Mouse (Mus musculus) midbrain, embryonic 11.5 days (tissue): ENCODE data around the gene Tubb4b. TPM values are rescaled to one million over a fixed set of nuclear protein-coding genes. Genes with fewer than 3 reads are reported as not detected.

Experiments
- ATAC-seq: fragments of 200-750 bp; cut with Nextera tagmentation; 2 replicates; pipeline ENCODE4 v1.8.0; 2017; ENCODE audit warnings: moderate TSS enrichment, moderate library complexity; ENCODE audit not compliant: low FRiP score
- DNase-seq: peaks from one replicate; pipeline ENCODE4 v3.0.0; 2015; ENCODE audit warnings: low spot score; ENCODE audit errors: missing footprints
- H3K27ac ChIP-seq: fragments of 300-500 bp; sonication (generic); 2 replicates; pipeline ENCODE4 v1.5.1; 2014; ENCODE audit warnings: low read depth, low read length
- H3K27me3 ChIP-seq: fragments of 300-500 bp; sonication (generic); 2 replicates; pipeline ENCODE4 v1.6.1; 2014; ENCODE audit warnings: mild to moderate bottlenecking, low read length, moderate library complexity, mixed read lengths; ENCODE audit not compliant: control insufficient read depth, insufficient read depth
- H3K36me3 ChIP-seq: fragments of 300-500 bp; sonication (generic); 2 replicates; pipeline ENCODE4 v1.6.1; 2014; ENCODE audit warnings: mild to moderate bottlenecking, low read length, moderate library complexity, mixed read lengths; ENCODE audit not compliant: control insufficient read depth, insufficient read depth
- H3K4me1 ChIP-seq: fragments of 300-500 bp; sonication (generic); 2 replicates; pipeline ENCODE4 v1.6.1; 2014; ENCODE audit warnings: low read length; ENCODE audit not compliant: control insufficient read depth, insufficient read depth
- H3K4me2 ChIP-seq: fragments of 300-500 bp; sonication (generic); 2 replicates; pipeline ENCODE4 v1.6.1; 2014; ENCODE audit warnings: mild to moderate bottlenecking, moderate library complexity
- H3K4me3 ChIP-seq: fragments of 300-500 bp; sonication (generic); 2 replicates; pipeline ENCODE4 v1.5.1; 2014; ENCODE audit warnings: low read depth, low read length
- H3K9ac ChIP-seq: fragments of 300-500 bp; sonication (generic); 2 replicates; pipeline ENCODE4 v1.6.1; 2014; ENCODE audit warnings: low read length
- H3K9me3 ChIP-seq: fragments of 300-500 bp; sonication (generic); 2 replicates; pipeline ENCODE4 v1.6.1; 2016; ENCODE audit warnings: low read length; ENCODE audit not compliant: control insufficient read depth
- WGBS: fragments of 180-500 bp; shearing (Covaris S2); extraction: QIAGEN DNeasy Blood & Tissue Kit; methylation state at CpG from one replicate; pipeline ENCODE4 v1.1.7; 2014; 5-methylcytosine and 5-hydroxymethylcytosine counted together
- polyA plus RNA-seq: library from polyadenylated mRNA; unstranded; fragments of >200 nt; fragmentation: Nextera tagmentation; extraction: Ambion mirVana; gene quantifications from 2 replicates; pipeline ENCODE4 v1.2.1, GENCODE M21; 2014

The Tubb4b gene
- polyA plus RNA-seq, 1 experiment from 2014 or later: 571 TPM

DNA sequence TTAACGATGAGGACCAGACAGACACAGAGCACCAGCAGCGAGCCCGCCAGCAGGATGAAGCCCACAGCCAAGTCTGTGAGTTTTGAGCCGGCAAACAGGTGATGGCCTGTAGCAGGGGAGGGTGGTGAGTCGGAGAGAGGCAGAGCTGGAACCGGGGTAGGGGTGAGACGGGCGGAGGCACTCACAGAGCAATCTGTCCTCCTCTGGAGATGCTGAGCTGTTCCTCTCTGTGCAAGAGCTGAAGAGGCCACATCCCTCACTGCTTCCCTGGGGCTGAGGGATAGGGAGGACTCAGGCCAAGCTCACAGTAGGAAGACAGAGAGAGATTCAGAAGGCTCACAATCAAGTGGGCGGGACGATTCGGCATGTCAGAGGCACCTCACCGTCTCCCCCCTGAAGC lies 6.5 kb upstream of the Tubb4b start:
- Histone ChIP-seq H3K4me2 (no peak overlapping the region), H3K27me3 (no peaks in the 10 kb centered on the region), H3K27ac (no peak overlapping the region), H3K4me1 (no peaks in the 10 kb centered on the region), H3K4me3 (no peak overlapping the region), H3K9me3 (no peaks in the 10 kb centered on the region), H3K36me3 (no peaks in the 10 kb centered on the region), H3K9ac (no peak overlapping the region)
- no peak for DNase-seq
- WGBS: 52% methylated on average over 11 of the region's 12 CpGs
- ATAC-seq: no peak

DNA sequence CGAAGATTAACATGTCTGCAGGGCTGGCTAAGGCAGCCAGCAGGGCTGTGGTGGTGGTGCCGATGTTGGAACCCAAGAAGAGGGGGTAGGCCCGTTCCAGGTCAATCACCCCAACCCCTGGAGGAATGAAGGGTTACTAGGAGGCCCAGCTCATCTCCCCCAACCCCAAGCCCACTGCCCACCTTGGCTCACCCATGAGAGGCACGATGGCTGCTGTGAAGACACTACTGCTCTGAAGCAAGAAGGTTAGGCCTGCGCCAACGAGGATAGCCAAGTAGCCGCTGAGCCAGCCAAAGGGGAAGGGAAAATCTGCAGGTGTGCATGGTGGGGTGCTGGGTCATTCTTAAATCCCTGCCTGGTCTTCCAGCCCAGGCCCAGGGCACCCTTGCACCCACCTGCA lies 6.1 kb upstream of the Tubb4b start:
- Histone ChIP-seq H3K4me3 (no peak overlapping the region), H3K27ac (no peak overlapping the region), H3K4me2 (no peak overlapping the region), H3K9me3 (no peaks in the 10 kb centered on the region), H3K4me1 (peaks cover 3% of the 10 kb centered on the region), H3K9ac (no peak overlapping the region), H3K36me3 (no peaks in the 10 kb centered on the region), H3K27me3 (no peaks in the 10 kb centered on the region)
- WGBS: 86% methylated on average over 7 of the region's 7 CpGs
- DNase-seq: no peak
- ATAC-seq: no peak

GRCm38 (mm10) chr2:25229582-25229981 lies 5.1 kb upstream of the Tubb4b start:
- no peaks in the 10 kb centered on the region for H3K36me3 ChIP-seq
- H3K4me2 ChIP-seq: no peak overlapping the region
- no peak for ATAC-seq
- 87% methylated on average over 5 of the region's 5 CpGs for WGBS
- H3K4me1 ChIP-seq: peaks cover 6% of the 10 kb centered on the region
- DNase-seq: no peak
- no peaks in the 10 kb centered on the region for H3K27me3 ChIP-seq
- H3K27ac ChIP-seq: no peak overlapping the region
- no peak overlapping the region for H3K4me3 ChIP-seq
- no peaks in the 10 kb centered on the region for H3K9me3 ChIP-seq
- no peak overlapping the region for H3K9ac ChIP-seq

DNA sequence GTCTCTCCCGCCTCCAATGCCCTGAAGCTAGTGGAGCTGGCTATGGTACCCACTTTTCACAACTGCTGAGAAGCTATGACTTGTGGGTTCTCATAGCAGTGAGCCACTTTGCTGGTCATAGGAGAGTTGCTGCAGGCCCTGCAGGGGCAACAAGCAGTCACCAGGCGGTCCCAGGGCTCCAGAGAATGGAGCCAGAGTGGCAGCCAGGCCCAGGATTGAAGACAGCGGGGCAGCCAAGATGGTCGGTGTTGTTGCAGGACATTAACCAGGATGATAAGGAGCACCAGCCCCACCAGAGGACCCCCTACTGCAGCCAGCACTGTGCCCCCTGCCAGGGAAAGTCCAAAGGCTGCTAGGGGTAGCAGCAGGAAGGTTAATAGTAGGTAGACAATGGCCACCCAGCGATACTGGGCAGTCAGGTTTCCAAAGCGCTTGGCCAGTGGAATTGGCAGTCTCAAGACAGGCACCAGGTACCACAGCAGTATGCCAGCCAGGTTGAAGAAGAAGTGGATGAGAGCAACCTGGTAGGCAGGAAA lies 4.6 kb upstream of the Tubb4b start:
- 74% methylated on average over 6 of the region's 6 CpGs for WGBS
- H3K4me3 ChIP-seq: no peak overlapping the region
- H3K4me2 ChIP-seq: no peak overlapping the region
- H3K27ac ChIP-seq: no peak overlapping the region
- peak; percentile 73 for DNase-seq
- no peaks in the 10 kb centered on the region for H3K9me3 ChIP-seq
- no peak overlapping the region for H3K9ac ChIP-seq
- no peaks in the 10 kb centered on the region for H3K27me3 ChIP-seq
- H3K36me3 ChIP-seq: no peaks in the 10 kb centered on the region
- H3K4me1 ChIP-seq: peaks cover 6% of the 10 kb centered on the region
- ATAC-seq: no peak

- H3K36me3 ChIP-seq: no peaks in the 10 kb centered on the region
- no peaks in the 10 kb centered on the region for H3K9me3 ChIP-seq
- H3K4me1 ChIP-seq: peaks cover 10% of the 10 kb centered on the region
- 0% methylated on average over 7 of the region's 7 CpGs for WGBS
- H3K4me2 ChIP-seq: peak overlapping the region; percentile 23; the same call in 1 of the 2 replicates
- no peak overlapping the region for H3K27ac ChIP-seq
- H3K9ac ChIP-seq: no peak overlapping the region
- ATAC-seq: no peak
- DNase-seq: peak; percentile 96
- 0 out of 2 replicates have a peak overlapping the region, but pooled peaks have one; percentile 4 for H3K4me3 ChIP-seq
- H3K27me3 ChIP-seq: no peaks in the 10 kb centered on the region
These were observed 4.0 kb upstream of the Tubb4b start for GRCm38 (mm10) chr2:25228431-25228889.

GRCm38 (mm10) chr2:25227406-25227805 lies 2.9 kb upstream of the Tubb4b start:
- H3K27ac ChIP-seq: no peak overlapping the region
- peaks cover 13% of the 10 kb centered on the region for H3K4me1 ChIP-seq
- 93% methylated on average over 4 of the region's 4 CpGs for WGBS
- H3K36me3 ChIP-seq: no peaks in the 10 kb centered on the region
- H3K9ac ChIP-seq: no peak overlapping the region
- no peaks in the 10 kb centered on the region for H3K9me3 ChIP-seq
- no peak overlapping the region for H3K4me2 ChIP-seq
- DNase-seq (peak; percentile 64), ATAC-seq (no peak)
- H3K27me3 ChIP-seq: no peaks in the 10 kb centered on the region
- H3K4me3 ChIP-seq: no peak overlapping the region

- Histone ChIP-seq H3K4me2 (no peak overlapping the region), H3K36me3 (no peaks in the 10 kb centered on the region), H3K9ac (no peak overlapping the region), H3K27ac (no peak overlapping the region), H3K9me3 (no peaks in the 10 kb centered on the region), H3K4me3 (no peak overlapping the region), H3K4me1 (peaks cover 13% of the 10 kb centered on the region), H3K27me3 (no peaks in the 10 kb centered on the region)
- no peak for ATAC-seq
- 83% methylated on average over 5 of the region's 5 CpGs for WGBS
- peak; percentile 69 for DNase-seq
These were observed 2.4 kb upstream of the Tubb4b start for GRCm38 (mm10) chr2:25226864-25227263.

GRCm38 (mm10) chr2:25225811-25226379 lies 1.4 kb upstream of the Tubb4b start:
- ATAC-seq (no peak), DNase-seq (peak; percentile 79)
- Histone ChIP-seq H3K27ac (peak overlapping the region; percentile 97; the same call in 1 of the 2 replicates), H3K9ac (peak overlapping the region; percentile 74; the same call in 1 of the 2 replicates), H3K27me3 (no peaks in the 10 kb centered on the region), H3K4me3 (peak overlapping the region; percentile 97; the same call in 1 of the 2 replicates), H3K4me2 (peak overlapping the region; percentile 55), H3K9me3 (no peaks in the 10 kb centered on the region), H3K36me3 (no peaks in the 10 kb centered on the region), H3K4me1 (peaks cover 13% of the 10 kb centered on the region)
- 74% methylated on average over 8 of the region's 8 CpGs for WGBS
